Mouse (Mus musculus): Measurements from ENCODE around the gene Aarsd1. TPM values are rescaled to one million over a fixed set of nuclear protein-coding genes. Genes with fewer than 3 reads are reported as not detected.

Gene Aarsd1
- 8.6 TPM for polyA plus RNA-seq (2014; fragmentation: Illumina TruSeq; extraction: RNeasy Lipid Tissue Mini Kit (QIAGEN cat#74804); ENCODE audit: low read depth, low replicate concordance)

GRCm38 (mm10) chr11:101417101-101417855 is at the start of gene Aarsd1:
Gene Aarsd1 (minus strand): TSS chr11:101417615.

GRCm38 (mm10) chr11:101465869-101466551 is 48.6 kb upstream of the Aarsd1 start, which contains the start of gene Vat1:
Gene Vat1 (minus strand): TSS chr11:101466230.

GRCm38 (mm10) chr11:101464211-101465100 is 47.0 kb upstream of the Aarsd1 start, which contains the start of gene Rnd2:
Gene Rnd2 (plus strand): TSS chr11:101464999.

GRCm38 (mm10) chr11:101448274-101448746 is 30.9 kb upstream of the Aarsd1 start, which contains the start of gene Ifi35:
Gene Ifi35 (plus strand): TSS chr11:101448407.

GRCm38 (mm10) chr11:101442127-101442693 is 24.8 kb upstream of the Aarsd1 start, which contains the start of gene Rpl27:
Gene Rpl27 (plus strand): TSS chr11:101442298.

GRCm38 (mm10) chr11:101424925-101425813 is 7.8 kb upstream of the Aarsd1 start, which contains the start of the genes Rundc1 and Ptges3l:
Gene Rundc1 (plus strand): TSS chr11:101425085.
Gene Ptges3l (minus strand): TSS chr11:101425333.

GRCm38 (mm10) chr11:101424105-101424851 is 6.9 kb upstream of the Aarsd1 start, which contains the start of gene Gm27029:
Gene Gm27029 (minus strand): TSS chr11:101424796.

GRCm38 (mm10) chr11:101367326-101367935 is 50.0 kb downstream of the Aarsd1 start, which contains the start of gene G6pc:
Gene G6pc (plus strand): TSS chr11:101367561.

Other genes starting within 250 kb of the Aarsd1 start
- 0.17 TPM for gene Cntnap1, start 247.1 kb downstream of the Aarsd1 start, polyA plus RNA-seq (2014; fragmentation: Illumina TruSeq; extraction: RNeasy Lipid Tissue Mini Kit (QIAGEN cat#74804); ENCODE audit: low read depth, low replicate concordance)
- not detected for gene Plekhh3, start 246.3 kb downstream of the Aarsd1 start, polyA plus RNA-seq (2014; fragmentation: Illumina TruSeq; extraction: RNeasy Lipid Tissue Mini Kit (QIAGEN cat#74804); ENCODE audit: low read depth, low replicate concordance)
- gene Ccr10, start 242.2 kb downstream of the Aarsd1 start, polyA plus RNA-seq (2014; fragmentation: Illumina TruSeq; extraction: RNeasy Lipid Tissue Mini Kit (QIAGEN cat#74804); ENCODE audit: low read depth, low replicate concordance), result not detected
- 26.1 TPM for gene Ezh1, start 191.2 kb downstream of the Aarsd1 start, polyA plus RNA-seq (2014; fragmentation: Illumina TruSeq; extraction: RNeasy Lipid Tissue Mini Kit (QIAGEN cat#74804); ENCODE audit: low read depth, low replicate concordance)
- 6.6 TPM for gene Ramp2, start 171.6 kb downstream of the Aarsd1 start, polyA plus RNA-seq (2014; fragmentation: Illumina TruSeq; extraction: RNeasy Lipid Tissue Mini Kit (QIAGEN cat#74804); ENCODE audit: low read depth, low replicate concordance)
- gene Vps25, start 163.9 kb downstream of the Aarsd1 start, polyA plus RNA-seq (2014; fragmentation: Illumina TruSeq; extraction: RNeasy Lipid Tissue Mini Kit (QIAGEN cat#74804); ENCODE audit: low read depth, low replicate concordance), result 99.3 TPM
- gene Wnk4, start 157.0 kb downstream of the Aarsd1 start, polyA plus RNA-seq (2014; fragmentation: Illumina TruSeq; extraction: RNeasy Lipid Tissue Mini Kit (QIAGEN cat#74804); ENCODE audit: low read depth, low replicate concordance), result not detected
- 0.35 TPM for gene Cntd1, start 138.6 kb downstream of the Aarsd1 start, polyA plus RNA-seq (2014; fragmentation: Illumina TruSeq; extraction: RNeasy Lipid Tissue Mini Kit (QIAGEN cat#74804); ENCODE audit: low read depth, low replicate concordance)
- 5.0 TPM for gene Coa3, start 138.5 kb downstream of the Aarsd1 start, polyA plus RNA-seq (2014; fragmentation: Illumina TruSeq; extraction: RNeasy Lipid Tissue Mini Kit (QIAGEN cat#74804); ENCODE audit: low read depth, low replicate concordance)
- gene Becn1, start 115.3 kb downstream of the Aarsd1 start, polyA plus RNA-seq (2014; fragmentation: Illumina TruSeq; extraction: RNeasy Lipid Tissue Mini Kit (QIAGEN cat#74804); ENCODE audit: low read depth, low replicate concordance), result 112 TPM
- 268 TPM for gene Psme3, start 101.4 kb downstream of the Aarsd1 start, polyA plus RNA-seq (2014; fragmentation: Illumina TruSeq; extraction: RNeasy Lipid Tissue Mini Kit (QIAGEN cat#74804); ENCODE audit: low read depth, low replicate concordance)
- gene Aoc2, start 92.6 kb downstream of the Aarsd1 start, polyA plus RNA-seq (2014; fragmentation: Illumina TruSeq; extraction: RNeasy Lipid Tissue Mini Kit (QIAGEN cat#74804); ENCODE audit: low read depth, low replicate concordance), result not detected
- 22.7 TPM for gene Aoc3, start 87.0 kb downstream of the Aarsd1 start, polyA plus RNA-seq (2014; fragmentation: Illumina TruSeq; extraction: RNeasy Lipid Tissue Mini Kit (QIAGEN cat#74804); ENCODE audit: low read depth, low replicate concordance)
- gene G6pc, start 50.1 kb downstream of the Aarsd1 start, polyA plus RNA-seq (2014; fragmentation: Illumina TruSeq; extraction: RNeasy Lipid Tissue Mini Kit (QIAGEN cat#74804); ENCODE audit: low read depth, low replicate concordance), result 0.47 TPM
- gene Gm27029, start 7.2 kb upstream of the Aarsd1 start, polyA plus RNA-seq (2014; fragmentation: Illumina TruSeq; extraction: RNeasy Lipid Tissue Mini Kit (QIAGEN cat#74804); ENCODE audit: low read depth, low replicate concordance), result not detected
- 5.1 TPM for gene Rundc1, start 7.5 kb upstream of the Aarsd1 start, polyA plus RNA-seq (2014; fragmentation: Illumina TruSeq; extraction: RNeasy Lipid Tissue Mini Kit (QIAGEN cat#74804); ENCODE audit: low read depth, low replicate concordance)
- gene Ptges3l, start 7.7 kb upstream of the Aarsd1 start, polyA plus RNA-seq (2014; fragmentation: Illumina TruSeq; extraction: RNeasy Lipid Tissue Mini Kit (QIAGEN cat#74804); ENCODE audit: low read depth, low replicate concordance), result 2.7 TPM
- gene Rpl27, start 24.7 kb upstream of the Aarsd1 start, polyA plus RNA-seq (2014; fragmentation: Illumina TruSeq; extraction: RNeasy Lipid Tissue Mini Kit (QIAGEN cat#74804); ENCODE audit: low read depth, low replicate concordance), result 55.5 TPM
- gene Ifi35, start 30.8 kb upstream of the Aarsd1 start, polyA plus RNA-seq (2014; fragmentation: Illumina TruSeq; extraction: RNeasy Lipid Tissue Mini Kit (QIAGEN cat#74804); ENCODE audit: low read depth, low replicate concordance), result 3.5 TPM
- 6.2 TPM for gene Rnd2, start 47.4 kb upstream of the Aarsd1 start, polyA plus RNA-seq (2014; fragmentation: Illumina TruSeq; extraction: RNeasy Lipid Tissue Mini Kit (QIAGEN cat#74804); ENCODE audit: low read depth, low replicate concordance)
- 5.2 TPM for gene Vat1, start 48.6 kb upstream of the Aarsd1 start, polyA plus RNA-seq (2014; fragmentation: Illumina TruSeq; extraction: RNeasy Lipid Tissue Mini Kit (QIAGEN cat#74804); ENCODE audit: low read depth, low replicate concordance)
- 3.9 TPM for gene Brca1, start 134.3 kb upstream of the Aarsd1 start, polyA plus RNA-seq (2014; fragmentation: Illumina TruSeq; extraction: RNeasy Lipid Tissue Mini Kit (QIAGEN cat#74804); ENCODE audit: low read depth, low replicate concordance)
- gene Nbr1, start 134.5 kb upstream of the Aarsd1 start, polyA plus RNA-seq (2014; fragmentation: Illumina TruSeq; extraction: RNeasy Lipid Tissue Mini Kit (QIAGEN cat#74804); ENCODE audit: low read depth, low replicate concordance), result 196 TPM
- 8.6 TPM for gene Tmem106a, start 164.6 kb upstream of the Aarsd1 start, polyA plus RNA-seq (2014; fragmentation: Illumina TruSeq; extraction: RNeasy Lipid Tissue Mini Kit (QIAGEN cat#74804); ENCODE audit: low read depth, low replicate concordance)
- not detected for gene Gm11634, start 181.6 kb upstream of the Aarsd1 start, polyA plus RNA-seq (2014; fragmentation: Illumina TruSeq; extraction: RNeasy Lipid Tissue Mini Kit (QIAGEN cat#74804); ENCODE audit: low read depth, low replicate concordance)
- 2.0 TPM for gene Rdm1, start 209.6 kb upstream of the Aarsd1 start, polyA plus RNA-seq (2014; fragmentation: Illumina TruSeq; extraction: RNeasy Lipid Tissue Mini Kit (QIAGEN cat#74804); ENCODE audit: low read depth, low replicate concordance)
- 2.3 TPM for gene Arl4d, start 247.9 kb upstream of the Aarsd1 start, polyA plus RNA-seq (2014; fragmentation: Illumina TruSeq; extraction: RNeasy Lipid Tissue Mini Kit (QIAGEN cat#74804); ENCODE audit: low read depth, low replicate concordance)